Mouse (Mus musculus) yolk sac, embryonic 10.5 days (tissue): ENCODE data around the gene Klhdc4.
A peak's percentile ranks its signal among the peaks of the same experiment; 100 is the strongest.

ENCODE experiments used
- DNase-seq: peaks from one replicate; pipeline ENCODE4 v3.0.0-alpha.2; 2017; ENCODE audit warnings: low spot score

Gene Klhdc4

DNA sequence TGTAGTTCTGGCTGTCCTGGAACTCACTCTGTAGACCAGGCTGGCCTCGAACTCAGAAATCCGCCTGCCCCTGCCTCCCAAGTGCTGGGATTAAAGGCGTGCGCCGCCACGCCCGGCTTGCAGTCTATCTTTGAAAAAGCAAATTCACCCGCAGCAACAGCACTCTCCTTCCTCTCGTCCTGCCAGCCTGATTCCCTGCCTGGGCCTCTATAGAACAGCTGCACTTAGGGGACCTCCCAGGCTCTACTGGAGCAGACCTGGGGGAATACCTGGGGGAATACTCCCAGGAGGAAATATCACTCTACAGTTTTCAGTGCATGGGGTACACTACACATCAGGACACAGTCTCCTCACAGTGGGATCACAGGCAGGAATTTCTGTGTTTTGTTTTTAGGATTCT is 19.9 kb upstream of the Klhdc4 start:
- no peak for DNase-seq

DNA sequence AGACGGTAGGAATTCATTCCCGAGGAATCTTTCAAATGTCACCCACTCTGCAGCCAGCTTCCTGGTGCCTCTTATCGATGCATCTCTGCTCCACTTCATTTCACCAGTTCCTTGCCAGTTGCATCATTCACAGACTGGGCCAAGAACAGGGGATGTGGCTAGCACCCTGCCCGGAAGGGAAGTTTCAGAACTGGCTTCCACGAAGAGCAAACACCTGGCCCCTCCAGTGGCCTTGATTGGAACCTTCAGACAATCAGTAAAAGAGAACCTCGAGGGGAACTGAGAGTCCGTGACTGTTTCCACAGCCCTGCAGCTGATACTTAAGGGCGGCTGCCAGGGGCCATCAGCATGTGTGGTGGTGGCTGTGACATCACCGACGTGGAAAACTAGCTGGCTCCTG is 19.1 kb upstream of the Klhdc4 start:
- no peak for DNase-seq

GRCm38 (mm10) chr8:121847987-121848386 is 18.6 kb upstream of the Klhdc4 start:
- DNase-seq = no peak

GRCm38 (mm10) chr8:121847261-121847822 is 18.0 kb upstream of the Klhdc4 start:
- peak; percentile 47 for DNase-seq

GRCm38 (mm10) chr8:121846815-121847214 is 17.4 kb upstream of the Klhdc4 start:
- DNase-seq = no peak

DNA sequence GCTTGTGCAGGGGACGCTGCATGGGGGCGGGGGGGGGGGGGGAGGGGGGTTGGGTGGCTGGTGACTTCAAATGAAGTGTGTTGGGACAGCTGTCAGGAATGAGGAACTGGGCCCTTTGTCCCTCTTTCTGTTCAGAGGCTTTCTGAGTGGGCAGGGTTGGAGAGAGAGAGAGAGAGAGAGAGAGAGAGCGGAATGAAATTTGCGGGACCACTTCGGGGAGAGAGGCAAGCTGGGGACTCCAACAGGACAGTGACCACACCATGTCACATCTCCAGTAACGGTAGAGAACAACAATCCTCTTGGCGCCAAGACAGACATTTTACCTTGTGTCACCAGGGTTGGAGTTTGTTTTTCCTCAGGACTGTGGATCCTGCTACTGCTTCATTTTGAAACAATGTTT is 15.4 kb upstream of the Klhdc4 start:
- DNase-seq = no peak

DNA sequence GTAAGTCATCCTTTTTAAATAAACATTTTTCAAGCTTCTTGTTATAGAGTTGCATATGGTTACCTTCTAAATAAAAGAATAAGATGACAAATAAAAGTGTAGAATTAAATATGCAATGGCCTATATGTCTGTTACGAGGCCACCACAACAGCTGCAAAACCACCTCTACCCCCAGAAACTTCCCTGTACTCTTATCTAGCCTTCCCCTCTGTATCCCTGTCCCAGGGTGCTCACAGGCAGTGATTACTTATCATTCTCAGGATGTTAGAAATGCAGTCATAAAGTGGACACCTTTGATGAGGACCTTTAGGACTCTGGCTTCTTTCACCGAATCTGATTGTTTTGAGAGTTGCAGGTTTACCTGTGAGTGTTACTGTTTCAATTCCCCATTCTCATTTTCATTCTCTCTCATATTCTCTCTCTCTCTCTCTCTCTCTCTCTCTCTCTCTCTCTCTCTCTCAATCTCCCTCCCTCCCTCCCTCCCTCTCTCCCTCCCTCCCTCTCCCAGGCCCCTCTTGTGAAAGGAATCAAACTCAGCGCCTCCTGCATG is 13.9 kb upstream of the Klhdc4 start:
- DNase-seq = no peak

DNA sequence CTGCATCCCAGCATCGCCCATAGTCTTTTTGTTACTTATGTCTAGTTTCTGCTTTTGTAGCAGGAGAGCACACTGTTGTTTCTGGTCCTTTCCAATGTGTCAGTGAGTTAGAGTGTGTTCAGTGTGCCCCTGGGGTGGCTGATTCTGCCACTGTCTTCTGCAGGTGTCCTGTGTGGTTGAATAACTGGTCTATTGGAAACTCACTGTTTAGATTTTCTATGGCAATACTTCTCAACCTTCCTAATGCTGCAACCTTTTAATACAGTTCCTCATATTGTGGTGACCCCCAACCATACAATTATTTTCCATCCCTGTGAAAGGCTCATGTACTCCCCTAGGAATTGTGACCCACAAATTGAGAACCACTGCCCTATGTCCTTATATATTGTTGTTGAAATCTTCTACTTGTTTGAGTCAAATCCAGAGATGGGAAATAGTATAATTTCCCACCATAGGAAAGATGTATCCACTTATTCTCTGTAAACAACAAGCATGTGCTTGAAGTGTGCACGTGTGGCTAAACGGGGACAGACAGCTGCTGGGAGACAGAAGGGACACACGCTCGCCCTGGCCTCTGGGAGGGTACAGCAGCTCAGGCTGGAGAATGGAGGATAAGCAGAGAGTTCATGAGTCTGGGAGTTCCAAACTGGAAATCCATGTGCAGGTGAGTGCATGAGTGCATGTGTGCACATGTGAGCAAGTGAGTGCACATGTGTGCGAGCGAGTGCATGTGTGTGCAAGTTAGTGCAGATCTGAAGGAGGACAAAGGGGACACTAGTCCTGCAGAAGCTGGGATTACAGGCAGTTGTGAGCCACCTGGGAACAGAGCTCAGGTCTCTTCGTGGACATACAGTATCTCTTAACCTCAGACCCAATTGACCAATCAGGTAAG is 12.9 kb upstream of the Klhdc4 start:
- DNase-seq = no peak

DNA sequence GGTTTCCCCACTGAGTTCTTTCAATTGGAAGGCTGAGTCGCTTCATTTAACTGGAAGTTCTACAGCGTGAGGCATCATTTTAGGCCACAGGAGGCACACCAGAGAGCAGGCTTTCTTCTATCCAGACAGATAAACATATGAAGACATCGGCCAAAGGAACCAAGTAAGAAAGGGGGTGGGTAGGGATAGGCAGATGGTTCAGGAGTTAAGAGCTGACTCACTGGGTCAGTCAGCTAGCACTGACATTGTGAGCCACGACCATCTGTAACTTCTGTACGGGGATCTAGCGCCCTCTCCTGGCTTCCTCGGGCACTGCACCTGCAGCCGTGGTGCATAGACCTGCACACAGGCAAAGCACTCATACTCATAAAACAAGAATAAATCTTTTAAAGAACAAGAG is 11.9 kb upstream of the Klhdc4 start:
- DNase-seq = no peak

GRCm38 (mm10) chr8:121832503-121832902 is 3.1 kb upstream of the Klhdc4 start:
- peak; percentile 72 for DNase-seq

- DNase-seq = no peak
Measured at GRCm38 (mm10) chr8:121832061-121832460, 2.7 kb upstream of the Klhdc4 start.

- DNase-seq = no peak
Measured at GRCm38 (mm10) chr8:121829777-121830362, 501 bp upstream of the Klhdc4 start.

GRCm38 (mm10) chr8:121828376-121829023 is 869 bp downstream of the Klhdc4 start:
- no peak for DNase-seq

DNA sequence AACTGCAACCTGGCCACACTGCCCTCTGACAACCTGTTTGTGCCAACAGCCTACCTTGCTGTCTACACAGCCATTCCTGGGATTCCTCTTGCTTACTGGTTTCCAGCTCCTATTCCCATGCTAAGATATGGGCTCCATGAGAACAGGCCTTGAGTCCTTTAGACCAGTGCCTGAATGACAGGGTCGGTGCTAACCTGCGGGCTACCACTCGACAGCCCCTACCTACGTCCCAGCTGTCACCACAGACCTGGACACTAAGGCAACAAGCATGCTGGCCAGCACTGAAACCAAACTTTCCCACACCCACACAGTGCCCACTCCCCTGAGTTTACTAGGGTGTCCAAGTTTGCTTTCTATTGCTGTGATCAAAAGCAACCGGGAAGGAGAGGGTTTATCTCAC is 1.6 kb downstream of the Klhdc4 start:
- DNase-seq = no peak

- no peak for DNase-seq
Measured at GRCm38 (mm10) chr8:121821770-121822169, 7.6 kb downstream of the Klhdc4 start.

DNA sequence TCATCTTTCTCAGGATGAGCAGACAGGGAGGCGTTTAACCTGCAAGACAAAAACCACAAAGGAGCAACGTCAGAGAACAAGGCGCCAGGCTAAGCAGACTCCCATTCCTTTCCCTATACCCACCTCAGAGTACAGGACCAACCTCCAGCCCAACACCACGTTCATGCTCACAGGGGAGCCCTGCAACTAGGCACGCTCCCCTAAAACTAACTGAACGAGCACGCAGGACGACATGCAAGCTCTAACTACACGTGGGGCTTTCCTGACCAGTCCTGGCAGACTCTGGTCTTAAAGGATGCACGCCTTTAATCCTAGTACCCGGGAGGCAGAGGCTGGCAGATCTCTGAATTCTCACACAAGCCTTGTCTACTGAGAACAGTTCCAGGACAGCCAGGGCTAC is 8.0 kb downstream of the Klhdc4 start:
- DNase-seq = no peak

DNA sequence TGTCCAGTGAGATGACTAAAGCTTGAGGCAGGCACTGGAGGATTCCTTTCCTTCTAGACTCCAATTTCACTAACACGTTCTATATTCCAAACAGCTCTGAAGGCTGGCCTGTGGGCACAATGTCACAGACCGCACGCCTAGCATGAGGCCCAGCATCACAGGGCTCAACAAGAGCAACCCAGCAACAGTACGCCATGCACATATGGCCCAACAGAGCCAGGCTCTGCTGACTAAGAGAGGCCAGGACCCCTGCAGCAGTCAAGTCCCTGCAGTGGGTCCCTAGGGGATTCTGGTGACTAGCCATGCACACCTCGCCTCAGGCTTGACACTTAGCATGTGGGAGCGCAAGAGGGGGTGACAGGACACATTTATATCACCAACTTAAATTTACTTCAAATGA is 8.5 kb downstream of the Klhdc4 start:
- no peak for DNase-seq

DNA sequence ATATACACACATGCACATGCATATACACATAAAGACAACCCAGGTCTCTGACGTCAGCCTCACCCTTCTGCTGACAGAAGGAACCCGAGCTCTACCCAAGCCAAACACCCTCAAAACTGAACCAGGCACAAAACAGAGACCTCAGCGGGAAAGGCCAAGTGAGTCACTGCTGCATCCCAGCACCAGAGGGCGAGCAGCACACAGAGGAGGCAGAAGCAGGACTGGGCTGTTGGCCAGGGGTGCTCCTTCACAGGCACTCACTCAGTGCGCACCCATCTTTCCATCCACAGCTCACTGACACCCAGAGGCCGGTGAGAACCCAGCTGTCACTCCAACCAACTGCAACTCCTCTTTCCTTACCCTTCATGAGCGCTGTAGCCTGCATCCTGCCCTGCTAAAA is 11.1 kb downstream of the Klhdc4 start:
- DNase-seq = no peak

DNA sequence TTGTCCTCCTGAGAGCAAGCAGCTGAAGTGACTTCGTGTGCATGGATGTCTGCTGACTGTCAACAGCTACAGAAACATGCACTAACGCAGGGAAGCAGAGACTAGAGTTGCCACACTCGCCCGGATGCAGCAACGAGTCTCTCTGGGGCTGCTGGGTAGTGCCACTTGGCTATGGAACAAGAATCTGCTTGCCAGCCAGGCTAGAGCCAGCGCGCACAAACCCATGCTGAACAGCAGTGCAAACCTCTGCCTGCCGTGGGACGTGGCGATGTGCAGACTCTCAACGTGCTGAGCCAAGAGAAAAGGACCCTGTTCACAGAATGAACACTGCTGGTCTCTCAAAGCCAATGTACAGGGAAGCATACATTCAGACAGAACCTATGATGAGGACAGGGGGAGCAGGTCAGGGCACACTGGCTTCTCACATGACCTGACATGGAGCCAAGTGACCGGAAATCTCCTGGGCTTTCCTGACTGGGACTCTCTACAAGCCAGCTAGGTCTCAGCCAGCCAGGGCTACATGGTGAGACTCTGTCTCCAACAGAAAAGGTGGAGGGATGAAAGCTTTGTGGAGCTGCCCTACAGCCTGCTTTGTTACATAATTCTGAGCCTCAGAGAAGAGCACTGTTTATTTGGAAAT is 17.3 kb downstream of the Klhdc4 start:
- no peak for DNase-seq

- no peak for DNase-seq
Measured at GRCm38 (mm10) chr8:121811502-121811901, 17.9 kb downstream of the Klhdc4 start.

- no peak for DNase-seq
Measured at GRCm38 (mm10) chr8:121809524-121810155, 19.7 kb downstream of the Klhdc4 start.

DNA sequence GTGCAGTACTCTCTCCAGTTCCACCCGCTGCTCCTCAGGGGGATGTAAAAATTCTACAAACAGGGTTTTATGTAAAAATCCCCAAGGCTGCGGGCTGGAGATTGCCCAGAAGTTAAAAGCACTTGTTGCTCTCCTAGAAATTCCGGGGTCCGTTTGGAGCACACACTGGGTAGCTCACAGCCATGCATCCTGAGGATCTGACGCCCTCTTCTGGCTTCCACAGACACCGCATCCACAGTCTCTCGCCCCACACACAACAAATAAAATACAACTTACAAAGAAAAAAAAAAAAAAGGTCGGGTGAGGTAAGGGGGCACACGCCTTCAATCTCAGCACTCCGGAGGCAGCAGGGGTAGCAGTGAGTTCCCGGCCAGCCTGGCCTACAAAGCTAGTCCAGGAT is 21.3 kb downstream of the Klhdc4 start:
- DNase-seq = no peak
